8 mouse cellular contexts compared by ENCODE assay signal in genomic region chr2:24974906-24975703, GRCm38 (mm10). TPM values are rescaled to one million over a fixed set of nuclear protein-coding genes. Genes with fewer than 3 reads are reported as not detected.
A peak's percentile ranks its signal among the peaks of the same experiment; 100 is the strongest.
DNase-seq lines count a peak whose midpoint lies in the region; ATAC-seq lines count a peak whose summit lies in the region.

Mrpl41 (minus strand) TSS chr2:24975098.

- peak within 1 kb of the TSS; percentile 84 to 88 for H3K4me3 ChIP-seq in heart, embryonic 14.5 days (ENCODE audit: control insufficient read depth in 1 of 2, insufficient read depth in 1 of 2, low read depth in 1 of 2, low read length in 2 of 2)
- peak within 1 kb of the TSS; percentile 88 for H3K4me3 ChIP-seq in liver, embryonic 13.5 days (replicated peaks)
- peak within 1 kb of the TSS; percentile 93 for H3K4me3 ChIP-seq in stomach, embryonic 16.5 days (replicated peaks; ENCODE audit: low read length)

- WGBS in heart, embryonic 14.5 days, result under 1% methylated on average over 64 of the region's 64 CpGs
- under 1% methylated on average over 64 of the region's 64 CpGs for WGBS in liver, embryonic 13.5 days (ENCODE audit: insufficient replicate concordance)
- WGBS in stomach, embryonic 16.5 days, result under 1% methylated on average over 64 of the region's 64 CpGs

- peak within 1 kb of the TSS; percentile 94 for H3K4me2 ChIP-seq in heart, embryonic 14.5 days (ENCODE audit: low read length)
- peak within 1 kb of the TSS; percentile 98 for H3K4me2 ChIP-seq in liver, embryonic 13.5 days
- peak within 1 kb of the TSS; percentile 97 for H3K4me2 ChIP-seq in stomach, embryonic 16.5 days (ENCODE audit: low read depth, low read length)

- H3K4me1 ChIP-seq in heart, embryonic 14.5 days (ENCODE audit: control insufficient read depth in 2 of 2, insufficient read depth in 2 of 2, low read length in 2 of 2), result peaks cover 2 to 14% of the 10 kb centered on the region in 2 experiments
- H3K4me1 ChIP-seq in liver, embryonic 13.5 days (replicated peaks), result peaks cover 43% of the 10 kb centered on the region
- H3K4me1 ChIP-seq in stomach, embryonic 16.5 days (ENCODE audit: control insufficient read depth, insufficient read depth, low read length), result peaks cover 14% of the 10 kb centered on the region

- H3K9ac ChIP-seq in heart, embryonic 14.5 days (ENCODE audit: low read length), result peak within 1 kb of the TSS; percentile 90
- H3K9ac ChIP-seq in liver, embryonic 13.5 days, result peak within 1 kb of the TSS; percentile 89
- H3K9ac ChIP-seq in stomach, embryonic 16.5 days (ENCODE audit: low read length), result peak within 1 kb of the TSS; percentile 87

- no peaks in the 10 kb centered on the region for H3K27me3 ChIP-seq in heart, embryonic 14.5 days (ENCODE audit: control insufficient read depth, insufficient read depth, low read length)
- H3K27me3 ChIP-seq in liver, embryonic 13.5 days, result no peaks in the 10 kb centered on the region
- no peaks in the 10 kb centered on the region for H3K27me3 ChIP-seq in stomach, embryonic 16.5 days (ENCODE audit: control insufficient read depth, insufficient read depth, low read length)

- peak within 1 kb of the TSS; percentile 93 to 94 for H3K27ac ChIP-seq in heart, embryonic 14.5 days (replicated peaks in 1 of 2; ENCODE audit: control insufficient read depth in 1 of 2, insufficient read depth in 1 of 2, low read depth in 2 of 2, low read length in 2 of 2)
- peak within 1 kb of the TSS; percentile 95 for H3K27ac ChIP-seq in liver, embryonic 13.5 days
- H3K27ac ChIP-seq in stomach, embryonic 16.5 days (ENCODE audit: low read length), result peak within 1 kb of the TSS; percentile 92

- peak; percentile 88 for DNase-seq in c-Kit-negative CD71-positive TER-119-positive erythroid progenitor cells, embryonic 14.5 days (ENCODE audit: low read depth, low spot score)
- DNase-seq in fibroblast of lung, adult 2 months (ENCODE audit: low read depth), result peak; percentile 93
- peak; percentile 98 for DNase-seq in kidney, postnatal 14 days
- peak; percentile 96 for DNase-seq in liver, embryonic 13.5 days
- DNase-seq in neural tube, embryonic 10.5 days (ENCODE audit: extremely low spot score, low spot score), result peak; percentile 96

- ATAC-seq in CD4-positive, CD25-positive, alpha-beta regulatory T cell, adult 4 months, result peak; percentile 89
- ATAC-seq in heart, embryonic 14.5 days (ENCODE audit: insufficient number of reproducible peaks, insufficient read depth, low FRiP score, low read depth), result peak; percentile 99
- ATAC-seq in liver, embryonic 13.5 days (ENCODE audit: low read depth), result peak; percentile 94
- peak; percentile 99 for ATAC-seq in stomach, embryonic 16.5 days (ENCODE audit: insufficient read depth, low FRiP score)

- H3K9me3 ChIP-seq in heart, embryonic 14.5 days (ENCODE audit: control insufficient read depth, low read length), result no peaks in the 10 kb centered on the region
- no peaks in the 10 kb centered on the region for H3K9me3 ChIP-seq in liver, embryonic 13.5 days (replicated peaks)
- no peaks in the 10 kb centered on the region for H3K9me3 ChIP-seq in stomach, embryonic 16.5 days (replicated peaks; ENCODE audit: control insufficient read depth, low read length)

- H3K36me3 ChIP-seq in heart, embryonic 14.5 days (ENCODE audit: control insufficient read depth, insufficient read depth, low read length), result peaks cover 32% of the 10 kb centered on the region
- peaks cover 33% of the 10 kb centered on the region for H3K36me3 ChIP-seq in liver, embryonic 13.5 days
- 0 out of 2 replicates have a peak, but pooled peaks cover 4% of the 10 kb centered on the region for H3K36me3 ChIP-seq in stomach, embryonic 16.5 days (ENCODE audit: control insufficient read depth, insufficient read depth, low read length)

RNA-seq across cellular contexts. Expression of gene Mrpl41, which starts in this region (rescaled TPM):
- polyA plus RNA-seq in CD4-positive, CD25-positive, alpha-beta regulatory T cell, adult 4 months (2017; shearing (Covaris generic)), result 10 to 100 TPM; 91.6 to 98.5 TPM
- 137 and 139 TPM in 2 replicates for polyA plus RNA-seq in heart, embryonic 14.5 days (2014; fragmentation: Nextera tagmentation; extraction: Ambion mirVana)
- polyA plus RNA-seq in liver, embryonic 13.5 days (2015; fragmentation: Nextera tagmentation; extraction: Ambion mirVana), result 110 and 123 TPM in 2 replicates
- 112 and 119 TPM in 2 replicates for polyA plus RNA-seq in stomach, embryonic 16.5 days (2015; fragmentation: Nextera tagmentation; extraction: Ambion mirVana)

Comparison
In these comparisons a context has a peak if more than half of its experiments do, and no peak if none do; other contexts are left out.
1. Peak in every context shown above with its lines: DNase-seq, ATAC-seq, H3K4me3 ChIP-seq and H3K27ac ChIP-seq.